Mouse (Mus musculus): ENCODE data around the gene Olfr747. TPM values are rescaled to one million over a fixed set of nuclear protein-coding genes. Genes with fewer than 3 reads are reported as not detected.
"Not testable (repeated sequence)": the region's sequence is repeated elsewhere in the genome, so short reads cannot be mapped to it uniquely, and the experiment has no call there.

Gene Olfr747
- not detected in 2 replicates for polyA plus RNA-seq (2014; fragmentation: Nextera tagmentation; extraction: Ambion mirVana)

DNA sequence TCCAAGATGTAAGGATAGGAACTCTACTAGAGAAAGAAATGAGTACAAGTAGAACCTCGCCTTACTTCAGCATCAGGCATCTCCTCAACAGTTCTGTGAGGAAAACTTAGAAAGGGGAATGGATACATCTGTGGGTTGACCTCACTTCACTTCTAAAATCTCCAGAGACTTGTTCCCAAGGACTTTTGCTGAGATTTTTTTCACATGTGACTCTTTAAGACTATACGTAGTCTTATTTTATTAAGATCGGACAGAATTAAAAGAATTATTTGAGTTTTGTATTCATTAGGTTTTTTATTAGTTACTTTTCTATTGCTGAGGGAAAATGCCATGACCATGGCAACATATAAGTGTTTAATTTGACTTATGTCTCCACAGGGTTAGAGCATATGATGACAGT, at the start of gene Olfr747:
Gene Olfr747, minus strand, starts transcription at position 101 of the 400 bp plus-strand sequence.
- Histone ChIP-seq H3K4me2 (ENCODE audit: low read length) (no peak within 1 kb of the TSS), H3K9ac (ENCODE audit: low read length) (no peak within 1 kb of the TSS), H3K9me3 (ENCODE audit: control insufficient read depth, low read length) (no peaks in the 10 kb centered on the region), H3K36me3 (ENCODE audit: control insufficient read depth, insufficient read depth, low read length) (no peaks in the 10 kb centered on the region), H3K4me1 (replicated peaks; ENCODE audit: control insufficient read depth, insufficient read depth, low read length) (no peaks in the 10 kb centered on the region), H3K27ac (ENCODE audit: low read depth) (no peak within 1 kb of the TSS), H3K27me3 (replicated peaks; ENCODE audit: control insufficient read depth, insufficient read depth, low read length) (no peaks in the 10 kb centered on the region), H3K4me3 (ENCODE audit: low read depth, low read length) (no peak within 1 kb of the TSS)
- ATAC-seq (replicated peaks; ENCODE audit: low FRiP score, low TSS enrichment, low read depth), result no peak
- WGBS, result 85% methylated on average over 3 of the region's 3 CpGs
- no peak for DNase-seq (ENCODE audit: low spot score)

DNA sequence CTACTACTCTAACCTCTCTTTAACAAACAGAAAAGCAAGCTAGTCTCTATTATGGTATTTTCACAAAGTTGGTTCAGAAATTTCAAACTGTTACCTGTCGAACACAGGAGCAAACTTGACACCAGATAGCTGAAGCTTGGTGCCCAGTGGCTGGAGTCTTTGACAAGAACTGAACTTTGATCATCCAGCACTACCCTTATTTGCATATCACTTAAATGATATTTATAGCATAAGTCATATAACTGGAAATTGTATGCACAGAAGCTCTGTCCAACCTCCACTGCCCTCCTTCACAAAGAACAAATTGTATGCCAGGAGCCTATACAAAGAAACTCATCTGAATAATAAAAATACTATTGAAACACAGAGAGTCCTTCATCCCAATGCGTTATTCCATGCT, 48.6 kb upstream of the Olfr747 start:
- Histone ChIP-seq H3K4me3 (ENCODE audit: low read depth, low read length) (no peak overlapping the region), H3K4me2 (ENCODE audit: low read length) (no peak overlapping the region), H3K4me1 (replicated peaks; ENCODE audit: control insufficient read depth, insufficient read depth, low read length) (no peaks in the 10 kb centered on the region), H3K27ac (ENCODE audit: low read depth) (no peak overlapping the region), H3K36me3 (ENCODE audit: control insufficient read depth, insufficient read depth, low read length) (no peaks in the 10 kb centered on the region), H3K9me3 (ENCODE audit: control insufficient read depth, low read length) (no peaks in the 10 kb centered on the region), H3K27me3 (replicated peaks; ENCODE audit: control insufficient read depth, insufficient read depth, low read length) (no peaks in the 10 kb centered on the region), H3K9ac (ENCODE audit: low read length) (no peak overlapping the region)
- 62% methylated on average over 2 of the region's 2 CpGs for WGBS
- ATAC-seq (replicated peaks; ENCODE audit: low FRiP score, low TSS enrichment, low read depth), result no peak
- DNase-seq (ENCODE audit: low spot score), result no peak

DNA sequence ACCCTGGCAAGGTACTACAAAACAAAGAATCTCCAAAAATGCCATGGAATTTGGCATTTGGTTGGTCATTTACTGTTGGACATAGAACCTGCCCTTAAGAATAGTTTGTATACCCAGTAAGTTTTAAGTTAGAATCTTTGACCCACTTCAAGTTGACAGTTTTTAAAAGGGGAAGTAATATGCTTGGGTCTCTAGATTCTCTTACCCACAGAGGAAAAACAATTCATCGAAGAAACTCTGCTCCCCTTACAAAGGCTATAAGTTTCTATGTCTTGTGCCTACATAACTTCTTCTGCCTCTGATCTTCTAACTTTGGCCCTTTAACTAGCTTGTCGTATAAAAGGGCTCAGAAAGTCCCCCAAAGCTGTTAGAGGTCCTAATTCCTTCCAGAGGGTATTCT, 47.3 kb upstream of the Olfr747 start:
- Histone ChIP-seq H3K27me3 (replicated peaks; ENCODE audit: control insufficient read depth, insufficient read depth, low read length) (no peaks in the 10 kb centered on the region), H3K36me3 (ENCODE audit: control insufficient read depth, insufficient read depth, low read length) (no peaks in the 10 kb centered on the region), H3K4me3 (ENCODE audit: low read depth, low read length) (no peak overlapping the region), H3K9me3 (ENCODE audit: control insufficient read depth, low read length) (no peaks in the 10 kb centered on the region), H3K4me1 (replicated peaks; ENCODE audit: control insufficient read depth, insufficient read depth, low read length) (no peaks in the 10 kb centered on the region), H3K4me2 (ENCODE audit: low read length) (no peak overlapping the region), H3K27ac (ENCODE audit: low read depth) (no peak overlapping the region), H3K9ac (ENCODE audit: low read length) (no peak overlapping the region)
- WGBS, result 71% methylated on average over 2 of the region's 2 CpGs
- ATAC-seq (replicated peaks; ENCODE audit: low FRiP score, low TSS enrichment, low read depth) (no peak), DNase-seq (ENCODE audit: low spot score) (no peak)

DNA sequence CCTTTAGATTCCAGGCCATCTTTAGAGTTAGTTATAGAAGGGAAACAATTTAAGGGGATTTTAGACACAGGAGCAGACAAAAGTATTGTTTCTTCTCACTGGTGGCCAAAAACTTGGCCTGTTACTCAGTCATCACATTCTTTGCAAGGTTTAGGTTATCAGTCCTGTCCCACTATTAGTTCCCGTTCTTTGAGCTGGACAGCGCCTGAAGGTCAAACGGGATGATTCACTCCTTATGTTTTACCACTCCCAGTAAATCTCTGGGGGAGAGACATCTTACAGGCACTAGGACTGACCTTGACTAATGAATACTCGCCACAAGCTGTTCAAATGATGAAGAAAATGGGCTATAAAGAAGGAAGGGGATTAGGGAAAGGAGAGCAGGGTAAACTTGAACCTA, 29.4 kb upstream of the Olfr747 start:
- not testable (repeated sequence) for DNase-seq (ENCODE audit: low spot score); H3K4me3 ChIP-seq (ENCODE audit: low read depth, low read length); H3K27me3 ChIP-seq (replicated peaks; ENCODE audit: control insufficient read depth, insufficient read depth, low read length); H3K4me2 ChIP-seq (ENCODE audit: low read length); H3K4me1 ChIP-seq (replicated peaks; ENCODE audit: control insufficient read depth, insufficient read depth, low read length); H3K9ac ChIP-seq (ENCODE audit: low read length); ATAC-seq (replicated peaks; ENCODE audit: low FRiP score, low TSS enrichment, low read depth); H3K27ac ChIP-seq (ENCODE audit: low read depth); H3K36me3 ChIP-seq (ENCODE audit: control insufficient read depth, insufficient read depth, low read length); H3K9me3 ChIP-seq (ENCODE audit: control insufficient read depth, low read length)
- 86% methylated on average over 3 of the region's 4 CpGs for WGBS

DNA sequence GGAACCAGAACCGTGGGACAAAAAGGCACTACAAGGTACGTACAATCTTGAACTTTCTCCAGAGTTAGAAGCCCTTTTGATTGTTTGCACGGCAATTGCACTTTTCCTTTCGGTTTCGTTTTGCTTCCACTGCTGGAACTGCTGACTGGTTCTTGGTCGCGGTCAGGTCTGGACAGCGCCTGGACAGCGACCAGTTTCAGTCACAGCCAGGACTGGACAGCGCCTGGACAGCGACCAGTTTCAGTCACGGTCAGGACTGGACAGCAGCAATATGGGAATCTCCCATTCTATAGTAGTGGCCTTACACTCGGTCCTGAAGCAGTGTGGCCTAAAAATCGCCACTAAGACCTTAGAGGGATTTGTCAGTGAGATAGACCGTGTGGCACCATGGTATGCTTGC, 26.9 kb upstream of the Olfr747 start:
- 88% methylated on average over 15 of the region's 15 CpGs for WGBS
- H3K27ac ChIP-seq (ENCODE audit: low read depth); DNase-seq (ENCODE audit: low spot score): not testable (repeated sequence)

DNA sequence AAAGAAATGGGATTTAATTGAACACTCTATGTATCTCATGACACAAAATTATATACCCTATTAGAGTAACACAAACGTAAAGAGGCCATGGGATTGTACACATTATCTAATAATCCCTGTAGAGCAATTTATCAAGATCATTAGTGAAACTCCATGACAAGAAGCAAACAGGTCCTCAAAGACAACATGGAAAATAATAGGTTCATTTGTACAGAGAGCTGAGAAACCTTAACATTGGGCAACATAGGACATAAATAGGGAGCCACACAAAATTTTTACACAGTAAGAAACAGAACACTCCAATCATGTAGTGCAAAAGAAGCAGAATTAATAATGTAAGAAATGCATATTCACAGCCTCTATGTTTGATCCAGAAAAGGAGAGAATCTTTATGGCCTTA, 14.1 kb upstream of the Olfr747 start, which contains the start of gene Olfr748:
Gene Olfr748, plus strand, starts transcription at position 301 of the 400 bp plus-strand sequence.
- Histone ChIP-seq H3K36me3 (ENCODE audit: control insufficient read depth, insufficient read depth, low read length) (no peaks in the 10 kb centered on the region), H3K4me3 (ENCODE audit: low read depth, low read length) (no peak within 1 kb of the TSS), H3K27ac (ENCODE audit: low read depth) (no peak within 1 kb of the TSS), H3K4me2 (ENCODE audit: low read length) (no peak within 1 kb of the TSS), H3K9ac (ENCODE audit: low read length) (no peak within 1 kb of the TSS), H3K4me1 (replicated peaks; ENCODE audit: control insufficient read depth, insufficient read depth, low read length) (no peaks in the 10 kb centered on the region), H3K27me3 (replicated peaks; ENCODE audit: control insufficient read depth, insufficient read depth, low read length) (no peaks in the 10 kb centered on the region), H3K9me3 (ENCODE audit: control insufficient read depth, low read length) (no peaks in the 10 kb centered on the region)
- no peak for DNase-seq (ENCODE audit: low spot score)
- ATAC-seq (replicated peaks; ENCODE audit: low FRiP score, low TSS enrichment, low read depth), result no peak
- 72% methylated on average over 1 of the region's 1 CpGs for WGBS

More for the DNA sequence above, 26.9 kb upstream of the Olfr747 start:
- H3K36me3 ChIP-seq (ENCODE audit: control insufficient read depth, insufficient read depth, low read length); H3K4me3 ChIP-seq (ENCODE audit: low read depth, low read length); H3K9ac ChIP-seq (ENCODE audit: low read length); ATAC-seq (replicated peaks; ENCODE audit: low FRiP score, low TSS enrichment, low read depth); H3K27me3 ChIP-seq (replicated peaks; ENCODE audit: control insufficient read depth, insufficient read depth, low read length); H3K4me1 ChIP-seq (replicated peaks; ENCODE audit: control insufficient read depth, insufficient read depth, low read length); H3K4me2 ChIP-seq (ENCODE audit: low read length); H3K9me3 ChIP-seq (ENCODE audit: control insufficient read depth, low read length): not testable (repeated sequence)

DNA sequence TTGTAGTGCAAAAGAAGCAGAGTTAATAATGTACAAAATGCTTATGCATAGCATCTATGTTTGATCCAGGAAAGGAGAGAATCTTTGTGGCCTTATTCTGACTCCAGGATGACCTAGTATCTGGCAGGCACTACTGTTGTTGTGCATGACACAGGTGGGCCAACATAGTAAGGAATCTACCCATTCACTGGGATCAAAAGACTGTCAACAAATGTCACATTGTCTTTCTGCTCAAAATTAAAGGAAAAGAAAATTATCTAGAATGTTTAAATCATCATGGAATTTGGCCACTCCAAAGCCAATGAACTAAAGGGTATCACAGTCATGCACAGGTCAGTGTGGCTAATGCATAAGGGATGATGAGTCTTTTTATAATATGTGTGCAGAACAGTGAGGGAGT, 46.2 kb downstream of the Olfr747 start, which contains the start of gene Olfr746:
Gene Olfr746, plus strand, starts transcription at position 301 of the 400 bp plus-strand sequence.
- Histone ChIP-seq H3K27ac (ENCODE audit: low read depth) (no peak within 1 kb of the TSS), H3K9ac (ENCODE audit: low read length) (no peak within 1 kb of the TSS), H3K36me3 (ENCODE audit: control insufficient read depth, insufficient read depth, low read length) (no peaks in the 10 kb centered on the region), H3K4me2 (ENCODE audit: low read length) (no peak within 1 kb of the TSS), H3K27me3 (replicated peaks; ENCODE audit: control insufficient read depth, insufficient read depth, low read length) (no peaks in the 10 kb centered on the region), H3K9me3 (ENCODE audit: control insufficient read depth, low read length) (no peaks in the 10 kb centered on the region), H3K4me3 (ENCODE audit: low read depth, low read length) (no peak within 1 kb of the TSS), H3K4me1 (replicated peaks; ENCODE audit: control insufficient read depth, insufficient read depth, low read length) (no peaks in the 10 kb centered on the region)
- DNase-seq (ENCODE audit: low spot score) (no peak), ATAC-seq (replicated peaks; ENCODE audit: low FRiP score, low TSS enrichment, low read depth) (no peak)

DNA sequence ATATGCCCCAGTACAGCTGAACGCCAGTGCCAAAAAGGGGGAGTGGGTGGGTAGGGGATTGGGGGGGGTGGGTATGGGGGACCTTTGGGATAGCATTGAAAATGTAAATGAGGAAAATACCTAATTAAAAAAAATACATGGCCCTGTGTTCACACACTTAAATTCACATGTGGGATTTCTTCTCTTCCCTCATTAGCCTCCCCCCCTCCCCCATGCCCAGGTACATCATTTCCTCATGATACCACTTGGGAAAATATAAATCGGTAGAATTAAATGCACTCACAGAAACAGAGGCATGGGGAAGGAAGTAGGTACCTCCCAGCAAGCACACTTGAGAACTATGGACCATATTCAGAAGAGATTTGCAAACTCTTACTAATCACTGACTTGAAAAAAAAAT, 53.9 kb downstream of the Olfr747 start, which contains the start of gene Olfr745:
Gene Olfr745, plus strand, starts transcription at position 301 of the 400 bp plus-strand sequence.
- DNase-seq (ENCODE audit: low spot score) (no peak), ATAC-seq (replicated peaks; ENCODE audit: low FRiP score, low TSS enrichment, low read depth) (no peak)
- H3K4me1 ChIP-seq (replicated peaks; ENCODE audit: control insufficient read depth, insufficient read depth, low read length), result no peaks in the 10 kb centered on the region
- no peak within 1 kb of the TSS for H3K4me3 ChIP-seq (ENCODE audit: low read depth, low read length)
- no peaks in the 10 kb centered on the region for H3K9me3 ChIP-seq (ENCODE audit: control insufficient read depth, low read length)
- H3K9ac ChIP-seq (ENCODE audit: low read length), result no peak within 1 kb of the TSS
- H3K27me3 ChIP-seq (replicated peaks; ENCODE audit: control insufficient read depth, insufficient read depth, low read length), result no peaks in the 10 kb centered on the region
- H3K27ac ChIP-seq (ENCODE audit: low read depth), result no peak within 1 kb of the TSS
- no peak within 1 kb of the TSS for H3K4me2 ChIP-seq (ENCODE audit: low read length)
- WGBS, result 90% methylated on average over 2 of the region's 2 CpGs
- no peaks in the 10 kb centered on the region for H3K36me3 ChIP-seq (ENCODE audit: control insufficient read depth, insufficient read depth, low read length)
